Comparison of ENCODE assay signal across 7 mouse cellular contexts in genomic region chr2:52958535-52959290, GRCm38 (mm10).
DNase-seq lines count a peak whose midpoint lies in the region; ATAC-seq and TF ChIP-seq lines count a peak whose summit lies in the region.

No protein-coding gene starts in this region.

- H3K4me3 ChIP-seq in gastrocnemius, adult 2 months, result peak overlapping the region; percentile 27
- 0 out of 2 replicates have a peak overlapping the region, but pooled peaks have one; percentile 6 for H3K4me3 ChIP-seq in hindbrain, embryonic 12.5 days
- no peak overlapping the region for H3K4me3 ChIP-seq in limb, embryonic 11.5 days (ENCODE audit: low read depth, low read length)
- H3K4me3 ChIP-seq in midbrain, embryonic 15.5 days, result 0 out of 2 replicates have a peak overlapping the region, but pooled peaks have one; percentile 14

- peak overlapping the region; percentile 46 for H3K4me2 ChIP-seq in hindbrain, embryonic 12.5 days (replicated peaks)
- no peak overlapping the region; the same call in 1 of the 2 replicates for H3K4me2 ChIP-seq in limb, embryonic 11.5 days (ENCODE audit: low read depth, severe bottlenecking)
- H3K4me2 ChIP-seq in midbrain, embryonic 15.5 days, result peak overlapping the region; percentile 44

- intact Hi-C loops in gastrocnemius, adult 2 months (cut with DNase I), result no loop called here

- peaks cover 44% of the 10 kb centered on the region for H3K4me1 ChIP-seq in hindbrain, embryonic 12.5 days
- H3K4me1 ChIP-seq in limb, embryonic 11.5 days (ENCODE audit: control insufficient read depth, insufficient read depth, low read length), result peaks cover 29% of the 10 kb centered on the region
- H3K4me1 ChIP-seq in midbrain, embryonic 15.5 days, result peaks cover 44% of the 10 kb centered on the region

- no peak for TF ChIP-seq CTCF in gastrocnemius, adult 2 months (IDR thresholded peaks at IDR 0.05)

- H3K9ac ChIP-seq in hindbrain, embryonic 12.5 days, result no peak overlapping the region; the same call in 1 of the 2 replicates
- H3K9ac ChIP-seq in limb, embryonic 11.5 days (ENCODE audit: low read length), result peak overlapping the region; percentile 27
- 0 out of 2 replicates have a peak overlapping the region, but pooled peaks have one; percentile 2 for H3K9ac ChIP-seq in midbrain, embryonic 15.5 days

- H3K36me3 ChIP-seq in hindbrain, embryonic 12.5 days, result no peaks in the 10 kb centered on the region
- H3K36me3 ChIP-seq in limb, embryonic 11.5 days (ENCODE audit: control insufficient read depth, insufficient read depth, low read length), result no peaks in the 10 kb centered on the region
- no peaks in the 10 kb centered on the region for H3K36me3 ChIP-seq in midbrain, embryonic 15.5 days (replicated peaks)

- peak; percentile 79 for DNase-seq in adrenal gland, adult 2 months
- peak; percentile 96 to 97 for DNase-seq in cerebellum, postnatal 10 days
- DNase-seq in gastrocnemius, adult 2 months, result peak; percentile 74
- peak; percentile 57 for DNase-seq in limb, embryonic 11.5 days (ENCODE audit: low spot score)
- DNase-seq in urinary bladder, postnatal 10 days (ENCODE audit: low spot score), result peak; percentile 32

- no peaks in the 10 kb centered on the region for H3K9me3 ChIP-seq in hindbrain, embryonic 12.5 days (replicated peaks)
- H3K9me3 ChIP-seq in limb, embryonic 11.5 days (ENCODE audit: control insufficient read depth, low read length), result no peaks in the 10 kb centered on the region
- no peaks in the 10 kb centered on the region for H3K9me3 ChIP-seq in midbrain, embryonic 15.5 days

- peak; percentile 84 for ATAC-seq in hindbrain, embryonic 12.5 days (ENCODE audit: low FRiP score)
- ATAC-seq in limb, embryonic 11.5 days (ENCODE audit: insufficient number of reproducible peaks, low FRiP score, low TSS enrichment, low read depth), result peak; percentile 55; the same call in 1 of the 2 replicates
- peak; percentile 77 for ATAC-seq in midbrain, embryonic 15.5 days (replicated peaks)

- 3% methylated on average over 15 of the region's 15 CpGs for whole genome bisulfite sequencing in hindbrain, embryonic 12.5 days
- 7% methylated on average over 15 of the region's 15 CpGs for whole genome bisulfite sequencing in limb, embryonic 11.5 days
- 3% methylated on average over 15 of the region's 15 CpGs for WGBS in midbrain, embryonic 15.5 days

- no peaks in the 10 kb centered on the region for H3K27me3 ChIP-seq in hindbrain, embryonic 12.5 days
- no peaks in the 10 kb centered on the region for H3K27me3 ChIP-seq in limb, embryonic 11.5 days (ENCODE audit: control insufficient read depth, insufficient read depth, low read length)
- no peaks in the 10 kb centered on the region for H3K27me3 ChIP-seq in midbrain, embryonic 15.5 days (replicated peaks)

- H3K27ac ChIP-seq in gastrocnemius, adult 2 months, result peak overlapping the region; percentile 20
- peak overlapping the region; percentile 81 for H3K27ac ChIP-seq in hindbrain, embryonic 12.5 days
- 0 out of 2 replicates have a peak overlapping the region, but pooled peaks have one; percentile 21 for H3K27ac ChIP-seq in limb, embryonic 11.5 days (replicated peaks; ENCODE audit: low read depth, low read length)
- peak overlapping the region; percentile 66 for H3K27ac ChIP-seq in midbrain, embryonic 15.5 days

Comparison
In these comparisons a context has a peak if more than half of its experiments do, and no peak if none do; other contexts are left out.
1. DNase-seq: peak in every context shown above with its lines; median percentile 96 in cerebellum, postnatal 10 days; 79 in adrenal gland, adult 2 months; 74 in gastrocnemius, adult 2 months; 57 in limb, embryonic 11.5 days; 32 in urinary bladder, postnatal 10 days.
2. H3K27ac ChIP-seq: peak in every context shown above with its lines; median percentile 81 in hindbrain, embryonic 12.5 days; 66 in midbrain, embryonic 15.5 days; 21 in limb, embryonic 11.5 days; 20 in gastrocnemius, adult 2 months.